Mouse (Mus musculus) megakaryocyte, embryonic 14.5 days (primary cell): ENCODE measurements around the gene Stra8. TPM values are rescaled to one million over a fixed set of nuclear protein-coding genes. Genes with fewer than 3 reads are reported as not detected.
A peak's percentile ranks its signal among the peaks of the same experiment; 100 is the strongest.

Experiments
- H3K27me3 ChIP-seq: replicated peaks from 2 replicates; pipeline ENCODE3; 2012; ENCODE audit warnings: inconsistent platforms
- H3K36me3 ChIP-seq: replicated peaks from 2 replicates; pipeline ENCODE3; 2012; ENCODE audit warnings: low read length, inconsistent platforms, mixed read lengths
- H3K4me1 ChIP-seq: 2 replicates; pipeline ENCODE4 v1.6.1; 2012; ENCODE audit warnings: inconsistent platforms
- H3K4me3 ChIP-seq: replicated peaks from 2 replicates; pipeline ENCODE3; 2012; ENCODE audit warnings: moderate library complexity, mild to moderate bottlenecking, inconsistent platforms
- H3K9me3 ChIP-seq: 2 replicates; pipeline ENCODE4 v1.6.1; 2012; ENCODE audit warnings: inconsistent platforms
- FLI1 ChIP-seq: IDR thresholded peaks from 2 replicates; pipeline ENCODE4 v1.6.1; 2012; ENCODE audit warnings: low read length, inconsistent platforms, mixed read lengths
- GATA1 ChIP-seq: IDR thresholded peaks from 3 replicates; pipeline ENCODE4 v1.6.1; 2012; ENCODE audit warnings: mixed read lengths, low read length, inconsistent platforms, borderline replicate concordance
- polyA plus RNA-seq: library from polyadenylated mRNA; stranded (reverse); fragments of >175 nt; gene quantifications from 2 replicates; pipeline ENCODE4 v1.2.3, GENCODE M21; 2012; ENCODE audit warnings: low replicate concordance; ENCODE audit not compliant: insufficient read depth

The Stra8 gene
- polyA plus RNA-seq, 1 experiment, result not detected

GRCm38 (mm10) chr6:34939451-34939850 is 19.5 kb downstream of the Stra8 start:
- Histone ChIP-seq H3K4me1 (peaks cover 10% of the 10 kb centered on the region), H3K4me3 (no peak overlapping the region), H3K27me3 (peaks cover 20% of the 10 kb centered on the region), H3K36me3 (no peaks in the 10 kb centered on the region), H3K9me3 (no peaks in the 10 kb centered on the region)
- TF ChIP-seq FLI1 (no peak), GATA1 (no peak)

- TF ChIP-seq FLI1 (no peak), GATA1 (no peak)
- peaks cover 23% of the 10 kb centered on the region for H3K27me3 ChIP-seq
- no peak overlapping the region for H3K4me3 ChIP-seq
- no peaks in the 10 kb centered on the region for H3K9me3 ChIP-seq
- peaks cover 15% of the 10 kb centered on the region for H3K4me1 ChIP-seq
- no peaks in the 10 kb centered on the region for H3K36me3 ChIP-seq
Observed at GRCm38 (mm10) chr6:34941496-34941895, 21.5 kb downstream of the Stra8 start.

GRCm38 (mm10) chr6:34942446-34942845 is 22.5 kb downstream of the Stra8 start:
- no peaks in the 10 kb centered on the region for H3K36me3 ChIP-seq
- H3K9me3 ChIP-seq, result peaks cover 5% of the 10 kb centered on the region; the same call in 1 of the 2 replicates
- peaks cover 21% of the 10 kb centered on the region for H3K27me3 ChIP-seq
- TF ChIP-seq GATA1 (no peak), FLI1 (no peak)
- H3K4me3 ChIP-seq, result no peak overlapping the region
- peaks cover 15% of the 10 kb centered on the region for H3K4me1 ChIP-seq

GRCm38 (mm10) chr6:34943499-34943898 is 23.5 kb downstream of the Stra8 start:
- Histone ChIP-seq H3K4me3 (no peak overlapping the region), H3K9me3 (peaks cover 14% of the 10 kb centered on the region), H3K4me1 (peaks cover 15% of the 10 kb centered on the region), H3K27me3 (peaks cover 26% of the 10 kb centered on the region), H3K36me3 (no peaks in the 10 kb centered on the region)
- TF ChIP-seq FLI1 (no peak), GATA1 (no peak)

- Histone ChIP-seq H3K36me3 (no peaks in the 10 kb centered on the region), H3K27me3 (peaks cover 37% of the 10 kb centered on the region), H3K4me3 (no peak overlapping the region), H3K4me1 (peaks cover 15% of the 10 kb centered on the region), H3K9me3 (peaks cover 14% of the 10 kb centered on the region)
- TF ChIP-seq GATA1 (no peak), FLI1 (no peak)
Observed at GRCm38 (mm10) chr6:34946486-34947079, 26.6 kb downstream of the Stra8 start.

GRCm38 (mm10) chr6:34948461-34948860 is 28.5 kb downstream of the Stra8 start:
- H3K27me3 ChIP-seq, result peaks cover 36% of the 10 kb centered on the region
- no peak overlapping the region for H3K4me3 ChIP-seq
- H3K36me3 ChIP-seq, result no peaks in the 10 kb centered on the region
- peaks cover 28% of the 10 kb centered on the region for H3K4me1 ChIP-seq
- H3K9me3 ChIP-seq, result peaks cover 14% of the 10 kb centered on the region
- TF ChIP-seq GATA1 (no peak), FLI1 (no peak)

GRCm38 (mm10) chr6:34951518-34951917 is 31.6 kb downstream of the Stra8 start:
- TF ChIP-seq FLI1, result no peak
- TF ChIP-seq GATA1, result no peak
- Histone ChIP-seq H3K36me3 (no peaks in the 10 kb centered on the region), H3K4me1 (peaks cover 35% of the 10 kb centered on the region), H3K4me3 (peak overlapping the region; percentile 54), H3K27me3 (peaks cover 32% of the 10 kb centered on the region), H3K9me3 (peaks cover 14% of the 10 kb centered on the region)

- H3K4me3 ChIP-seq, result peak overlapping the region; percentile 54
- H3K27me3 ChIP-seq, result peaks cover 31% of the 10 kb centered on the region
- no peaks in the 10 kb centered on the region for H3K36me3 ChIP-seq
- H3K4me1 ChIP-seq, result peaks cover 35% of the 10 kb centered on the region
- no peak for TF ChIP-seq FLI1
- TF ChIP-seq GATA1, result no peak
- H3K9me3 ChIP-seq, result peaks cover 13% of the 10 kb centered on the region
Observed at GRCm38 (mm10) chr6:34951956-34952667, 32.1 kb downstream of the Stra8 start.

- no peaks in the 10 kb centered on the region for H3K9me3 ChIP-seq
- no peaks in the 10 kb centered on the region for H3K36me3 ChIP-seq
- H3K27me3 ChIP-seq, result peaks cover 22% of the 10 kb centered on the region
- TF ChIP-seq FLI1, result no peak
- TF ChIP-seq GATA1, result no peak
- H3K4me1 ChIP-seq, result peaks cover 30% of the 10 kb centered on the region
- H3K4me3 ChIP-seq, result peak overlapping the region; percentile 31
Observed at GRCm38 (mm10) chr6:34954926-34955861, 35.2 kb downstream of the Stra8 start.
